Mouse (Mus musculus) hindbrain, embryonic 11.5 days (tissue): ENCODE results near the gene Hmgb1. TPM values are rescaled to one million over a fixed set of nuclear protein-coding genes. Genes with fewer than 3 reads are reported as not detected.

Experiments
- ATAC-seq: fragments of 200-750 bp; cut with Nextera tagmentation; 2 replicates; pipeline ENCODE4 v1.8.0; 2017; ENCODE audit warnings: mild to moderate bottlenecking, moderate TSS enrichment, moderate library complexity; ENCODE audit not compliant: low FRiP score
- DNase-seq: peaks from one replicate; pipeline ENCODE4 v3.0.0-alpha.2; 2015; ENCODE audit warnings: low spot score
- H3K27ac ChIP-seq: fragments of 300-500 bp; sonication (generic); 2 replicates; pipeline ENCODE4 v1.5.1; 2014; ENCODE audit warnings: mild to moderate bottlenecking, low read depth, low read length
- H3K27me3 ChIP-seq: fragments of 300-500 bp; sonication (generic); 2 replicates; pipeline ENCODE4 v1.6.1; 2014; ENCODE audit warnings: mild to moderate bottlenecking, low read length, moderate library complexity, mixed read lengths; ENCODE audit not compliant: control insufficient read depth, insufficient read depth
- H3K36me3 ChIP-seq: fragments of 300-500 bp; sonication (generic); 2 replicates; pipeline ENCODE4 v1.6.1; 2014; ENCODE audit warnings: mild to moderate bottlenecking, low read length, moderate library complexity, mixed read lengths; ENCODE audit not compliant: control insufficient read depth, insufficient read depth
- H3K4me1 ChIP-seq: fragments of 300-500 bp; sonication (generic); replicated peaks from 2 replicates; pipeline ENCODE4 v1.6.1; 2014; ENCODE audit warnings: low read length, mixed read lengths; ENCODE audit not compliant: control insufficient read depth, insufficient read depth
- H3K4me2 ChIP-seq: fragments of 300-500 bp; sonication (generic); replicated peaks from 2 replicates; pipeline ENCODE4 v1.6.1; 2014; ENCODE audit warnings: mild to moderate bottlenecking, low read depth, low read length
- H3K4me3 ChIP-seq: fragments of 300-500 bp; sonication (generic); 2 replicates; pipeline ENCODE4 v1.5.1; 2014; ENCODE audit warnings: low read depth, low read length
- H3K9ac ChIP-seq: fragments of 300-500 bp; sonication (generic); 2 replicates; pipeline ENCODE4 v1.6.1; 2014; ENCODE audit warnings: low read depth, low read length
- H3K9me3 ChIP-seq: fragments of 300-500 bp; sonication (generic); 2 replicates; pipeline ENCODE4 v1.6.1; 2016; ENCODE audit warnings: low read length; ENCODE audit not compliant: control insufficient read depth
- WGBS: fragments of 180-500 bp; shearing (Covaris S2); extraction: QIAGEN DNeasy Blood & Tissue Kit; methylation state at CpG from one replicate; pipeline ENCODE4 v1.1.7; 2014; 5-methylcytosine and 5-hydroxymethylcytosine counted together
- polyA plus RNA-seq: library from polyadenylated mRNA; unstranded; fragments of >200 nt; fragmentation: Nextera tagmentation; extraction: Ambion mirVana; gene quantifications from 2 replicates; pipeline ENCODE4 v1.2.1, GENCODE M21; 2014

Hmgb1 gene
- polyA plus RNA-seq, 1 experiment from 2014 or later, result 1,649 TPM

DNA sequence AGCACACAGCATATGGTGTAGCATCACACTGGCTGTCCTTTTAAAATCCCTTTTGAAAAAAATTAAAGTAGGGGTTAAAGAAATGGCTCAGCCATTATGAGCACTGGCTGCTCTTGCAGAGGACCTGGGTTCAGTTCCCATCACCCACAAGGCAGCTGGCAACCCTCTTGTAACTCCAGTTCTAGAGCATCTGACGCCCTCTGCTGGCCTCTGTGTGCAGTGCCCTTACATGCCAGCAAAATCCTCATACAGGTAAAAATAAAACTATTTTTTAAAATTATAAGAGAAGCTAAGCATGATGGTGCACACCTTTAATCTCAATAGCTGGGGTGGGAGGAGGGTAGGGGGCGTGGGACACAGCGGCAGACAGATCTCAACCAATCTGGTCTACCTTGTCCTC lies 147.4 kb downstream of the Hmgb1 start:
- Histone ChIP-seq H3K9ac (no peak overlapping the region), H3K36me3 (no peaks in the 10 kb centered on the region), H3K4me2 (no peak overlapping the region), H3K4me1 (no peaks in the 10 kb centered on the region), H3K4me3 (no peak overlapping the region), H3K27ac (no peak overlapping the region), H3K27me3 (no peaks in the 10 kb centered on the region), H3K9me3 (no peaks in the 10 kb centered on the region; the same call in 1 of the 2 replicates)
- 91% methylated on average over 3 of the region's 3 CpGs for WGBS
- no peak for DNase-seq
- no peak for ATAC-seq

DNA sequence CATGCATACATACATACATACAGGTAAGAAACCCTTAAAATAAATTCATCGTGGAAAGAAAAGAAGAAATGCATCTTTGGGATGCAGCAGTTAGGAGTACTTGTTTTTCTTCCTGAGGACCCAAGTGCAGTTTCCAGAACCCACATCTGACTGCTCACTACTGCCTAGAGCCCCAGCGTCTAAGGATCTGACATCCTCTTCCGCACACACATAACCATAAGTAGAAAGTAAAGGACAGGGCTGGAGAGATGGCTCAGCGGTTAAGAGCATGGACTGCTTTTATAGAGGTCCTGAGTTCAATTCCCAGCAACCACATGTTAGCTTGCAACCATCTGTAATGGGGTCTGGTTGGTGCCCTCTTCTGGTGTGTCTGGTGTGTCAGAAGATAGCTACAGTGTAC lies 151.9 kb downstream of the Hmgb1 start:
- WGBS, result 98% methylated on average over 4 of the region's 4 CpGs
- no peak overlapping the region for H3K4me2 ChIP-seq
- no peak overlapping the region for H3K27ac ChIP-seq
- no peak for ATAC-seq
- peaks cover 11% of the 10 kb centered on the region; the same call in 1 of the 2 replicates for H3K4me1 ChIP-seq
- no peak overlapping the region for H3K9ac ChIP-seq
- DNase-seq, result no peak
- no peaks in the 10 kb centered on the region for H3K27me3 ChIP-seq
- H3K36me3 ChIP-seq, result no peaks in the 10 kb centered on the region
- no peak overlapping the region for H3K4me3 ChIP-seq
- no peaks in the 10 kb centered on the region; the same call in 1 of the 2 replicates for H3K9me3 ChIP-seq

- Histone ChIP-seq H3K27ac (peak overlapping the region; percentile 67), H3K9ac (peak overlapping the region; percentile 81), H3K4me2 (peak overlapping the region; percentile 69), H3K9me3 (no peaks in the 10 kb centered on the region), H3K4me1 (peaks cover 11% of the 10 kb centered on the region; the same call in 1 of the 2 replicates), H3K4me3 (peak overlapping the region; percentile 30), H3K27me3 (no peaks in the 10 kb centered on the region), H3K36me3 (no peaks in the 10 kb centered on the region)
- ATAC-seq, result peak; percentile 59
- 4% methylated on average over 30 of the region's 30 CpGs for WGBS
- peak; percentile 66 for DNase-seq
These were observed 153.0 kb downstream of the Hmgb1 start for GRCm38 (mm10) chr5:149031199-149031750.

GRCm38 (mm10) chr5:149030103-149030502 lies 154.2 kb downstream of the Hmgb1 start:
- Histone ChIP-seq H3K9ac (no peak overlapping the region), H3K9me3 (no peaks in the 10 kb centered on the region), H3K36me3 (no peaks in the 10 kb centered on the region), H3K4me1 (peaks cover 11% of the 10 kb centered on the region; the same call in 1 of the 2 replicates), H3K4me2 (no peak overlapping the region), H3K4me3 (no peak overlapping the region), H3K27me3 (no peaks in the 10 kb centered on the region), H3K27ac (no peak overlapping the region)
- 79% methylated on average over 2 of the region's 2 CpGs for WGBS
- DNase-seq, result no peak
- no peak for ATAC-seq

- 77% methylated on average over 5 of the region's 5 CpGs for WGBS
- no peak for ATAC-seq
- H3K9me3 ChIP-seq, result no peaks in the 10 kb centered on the region
These were observed 155.9 kb downstream of the Hmgb1 start for GRCm38 (mm10) chr5:149028394-149028793.

GRCm38 (mm10) chr5:149027389-149027788 lies 156.9 kb downstream of the Hmgb1 start:
- ATAC-seq (no peak), DNase-seq (no peak)
- H3K27me3 ChIP-seq, result no peaks in the 10 kb centered on the region
- no peaks in the 10 kb centered on the region for H3K9me3 ChIP-seq
- H3K9ac ChIP-seq, result no peak overlapping the region
- no peaks in the 10 kb centered on the region for H3K36me3 ChIP-seq
- H3K4me3 ChIP-seq, result no peak overlapping the region
- H3K4me1 ChIP-seq, result peaks cover 11% of the 10 kb centered on the region; the same call in 1 of the 2 replicates
- 76% methylated on average over 8 of the region's 8 CpGs for WGBS
- no peak overlapping the region for H3K27ac ChIP-seq
- no peak overlapping the region for H3K4me2 ChIP-seq

More at GRCm38 (mm10) chr5:149028394-149028793, 155.9 kb downstream of the Hmgb1 start:
- H3K4me1 ChIP-seq, result peaks cover 11% of the 10 kb centered on the region; the same call in 1 of the 2 replicates
- no peaks in the 10 kb centered on the region for H3K36me3 ChIP-seq
- no peak overlapping the region for H3K27ac ChIP-seq
- H3K9ac ChIP-seq, result no peak overlapping the region
- DNase-seq, result no peak
- H3K4me2 ChIP-seq, result no peak overlapping the region
- H3K27me3 ChIP-seq, result no peaks in the 10 kb centered on the region
- no peak overlapping the region for H3K4me3 ChIP-seq

- Histone ChIP-seq H3K4me2 (no peak overlapping the region), H3K27ac (no peak overlapping the region), H3K27me3 (no peaks in the 10 kb centered on the region), H3K36me3 (no peaks in the 10 kb centered on the region), H3K9ac (no peak overlapping the region), H3K9me3 (no peaks in the 10 kb centered on the region), H3K4me1 (no peaks in the 10 kb centered on the region), H3K4me3 (no peak overlapping the region)
- no peak for DNase-seq
- WGBS, result 60% methylated on average over 7 of the region's 7 CpGs
- no peak for ATAC-seq
These were observed 163.2 kb downstream of the Hmgb1 start for GRCm38 (mm10) chr5:149021120-149021519.

- H3K4me2 ChIP-seq, result no peak overlapping the region
- WGBS, result 75% methylated on average over 16 of the region's 16 CpGs
These were observed 163.6 kb downstream of the Hmgb1 start for GRCm38 (mm10) chr5:149020681-149021062.

GRCm38 (mm10) chr5:149020059-149020680 lies 164.1 kb downstream of the Hmgb1 start:
- H3K4me2 ChIP-seq, result no peak overlapping the region

More at GRCm38 (mm10) chr5:149020681-149021062, 163.6 kb downstream of the Hmgb1 start:
- no peaks in the 10 kb centered on the region for H3K27me3 ChIP-seq
- DNase-seq, result no peak
- H3K4me3 ChIP-seq, result no peak overlapping the region
- 0 out of 2 replicates have a peak, but pooled peaks cover 3% of the 10 kb centered on the region for H3K4me1 ChIP-seq
- H3K27ac ChIP-seq, result no peak overlapping the region
- H3K36me3 ChIP-seq, result no peaks in the 10 kb centered on the region
- ATAC-seq, result no peak
- H3K9ac ChIP-seq, result no peak overlapping the region
- H3K9me3 ChIP-seq, result no peaks in the 10 kb centered on the region

More at GRCm38 (mm10) chr5:149020059-149020680, 164.1 kb downstream of the Hmgb1 start:
- Histone ChIP-seq H3K4me3 (no peak overlapping the region), H3K27ac (no peak overlapping the region), H3K27me3 (no peaks in the 10 kb centered on the region), H3K9ac (no peak overlapping the region), H3K4me1 (0 out of 2 replicates have a peak, but pooled peaks cover 3% of the 10 kb centered on the region), H3K36me3 (no peaks in the 10 kb centered on the region), H3K9me3 (no peaks in the 10 kb centered on the region)
- ATAC-seq (no peak), DNase-seq (no peak)
- 50% methylated on average over 18 of the region's 18 CpGs for whole genome bisulfite sequencing
